Mouse (Mus musculus): ENCODE results near the gene Lrrn3.

Lrrn3 gene

GRCm38 (mm10) chr12:41436206-41436985 lies 49.8 kb downstream of the Lrrn3 start:
- CTCF ChIA-PET, result no interaction called here

- CTCF ChIA-PET, result interaction anchor here (0.8 kb wide), 1 partner anchor 450 kb away, joined by 3 read pairs; no protein-coding TSS in a partner anchor
Measured at GRCm38 (mm10) chr12:41428806-41429205, 57.4 kb downstream of the Lrrn3 start.

- CTCF ChIA-PET, result no interaction called here
Measured at GRCm38 (mm10) chr12:41427464-41427863, 58.8 kb downstream of the Lrrn3 start.

- CTCF ChIA-PET, result no interaction called here
Measured at GRCm38 (mm10) chr12:41425101-41425679, 61.0 kb downstream of the Lrrn3 start.

- CTCF ChIA-PET, result no interaction called here
Measured at GRCm38 (mm10) chr12:41417961-41418360, 68.3 kb downstream of the Lrrn3 start.

GRCm38 (mm10) chr12:41417099-41417498 lies 69.1 kb downstream of the Lrrn3 start:
- CTCF ChIA-PET, result no interaction called here

- CTCF ChIA-PET, result no interaction called here
Measured at GRCm38 (mm10) chr12:41416635-41417034, 69.6 kb downstream of the Lrrn3 start.

GRCm38 (mm10) chr12:41409431-41409830 lies 76.8 kb downstream of the Lrrn3 start:
- CTCF ChIA-PET, result no interaction called here

- CTCF ChIA-PET, result no interaction called here
Measured at GRCm38 (mm10) chr12:41401923-41402322, 84.3 kb downstream of the Lrrn3 start.
